Mouse (Mus musculus) midbrain, embryonic 10.5 days (tissue): ENCODE data around the gene Pheta2. TPM values are rescaled to one million over a fixed set of nuclear protein-coding genes. Genes with fewer than 3 reads are reported as not detected.

Experiments used
- DNase-seq: peaks from one replicate; pipeline ENCODE4 v3.0.0-alpha.2; 2017; ENCODE audit warnings: low spot score
- H3K27ac ChIP-seq: fragments of 300-500 bp; sonication (generic); replicated peaks from 2 replicates; pipeline ENCODE4 v1.5.1; 2016; ENCODE audit warnings: mild to moderate bottlenecking
- H3K27me3 ChIP-seq: fragments of 300-500 bp; sonication (generic); 2 replicates; pipeline ENCODE4 v1.6.1; 2016; ENCODE audit warnings: low read depth, mild to moderate bottlenecking; ENCODE audit not compliant: poor library complexity, severe bottlenecking
- H3K36me3 ChIP-seq: fragments of 300-500 bp; sonication (generic); 2 replicates; pipeline ENCODE4 v1.6.1; 2016; ENCODE audit warnings: mild to moderate bottlenecking, moderate library complexity
- H3K4me1 ChIP-seq: fragments of 300-500 bp; sonication (generic); 2 replicates; pipeline ENCODE4 v1.6.1; 2016
- H3K4me3 ChIP-seq: fragments of 300-500 bp; sonication (generic); 2 replicates; pipeline ENCODE4 v1.5.1; 2016; ENCODE audit warnings: mild to moderate bottlenecking, moderate library complexity
- H3K9me3 ChIP-seq: fragments of 300-500 bp; sonication (generic); replicated peaks from 2 replicates; pipeline ENCODE4 v1.6.1; 2016; ENCODE audit warnings: mild to moderate bottlenecking
- WGBS: fragments of 180-500 bp; shearing (Covaris S2); methylation state at CpG from one replicate; pipeline ENCODE4 v1.1.7; 2016; 5-methylcytosine and 5-hydroxymethylcytosine counted together
- polyA plus RNA-seq: library from polyadenylated mRNA; unstranded; fragments of >200 nt; fragmentation: Nextera tagmentation; extraction: Ambion mirVana; gene quantifications from 2 replicates; pipeline ENCODE4 v1.2.1, GENCODE M21; 2016

Gene Pheta2
- polyA plus RNA-seq, 1 experiment from 2014 or later: 4.2 TPM

DNA sequence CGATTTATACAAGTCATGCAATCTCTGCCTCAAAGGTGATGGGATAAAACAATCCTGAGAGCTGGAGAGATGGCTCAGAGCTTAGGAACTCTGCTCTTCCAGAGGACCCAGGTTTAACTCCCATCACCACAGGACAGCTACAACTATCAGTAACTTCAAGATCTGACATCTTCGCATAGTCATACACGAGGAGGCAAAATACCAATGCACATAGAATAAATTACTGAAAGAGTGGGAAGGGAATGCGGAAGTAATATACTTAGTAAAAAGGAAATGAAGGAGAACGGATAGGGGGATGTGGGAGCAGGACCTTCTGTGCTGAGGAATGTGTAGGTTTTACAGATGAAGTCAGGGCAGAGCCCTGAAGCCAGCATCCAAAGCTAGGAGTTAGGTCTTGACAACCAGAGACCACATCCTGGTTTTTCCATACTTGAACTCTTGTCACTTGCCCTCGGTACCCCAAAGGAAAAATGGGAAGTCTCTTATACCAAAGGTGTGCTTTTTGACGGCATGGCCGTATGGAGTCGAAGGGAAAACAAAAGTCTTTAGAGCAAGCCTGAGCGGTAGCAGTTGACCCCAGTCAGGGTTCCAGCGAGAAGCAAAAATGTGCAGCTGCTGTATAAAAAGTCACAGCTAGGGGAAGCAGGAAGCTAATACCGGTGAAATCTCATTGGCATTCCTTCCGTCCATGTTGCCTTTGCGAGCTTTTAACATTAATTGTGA, 8.0 kb downstream of the Pheta2 start:
- Histone ChIP-seq H3K36me3 (peaks cover 40% of the 10 kb centered on the region), H3K27ac (peak overlapping the region; percentile 95), H3K27me3 (peaks cover 7% of the 10 kb centered on the region; the same call in 1 of the 2 replicates), H3K4me3 (peak overlapping the region; percentile 80), H3K9me3 (no peaks in the 10 kb centered on the region), H3K4me1 (peaks cover 28% of the 10 kb centered on the region)
- 68% methylated on average over 14 of the region's 14 CpGs for WGBS
- DNase-seq: no peak

- DNase-seq: no peak
- Histone ChIP-seq H3K4me3 (peak overlapping the region; percentile 80), H3K36me3 (peaks cover 40% of the 10 kb centered on the region), H3K4me1 (peaks cover 32% of the 10 kb centered on the region), H3K27ac (no peak overlapping the region), H3K9me3 (no peaks in the 10 kb centered on the region), H3K27me3 (0 out of 2 replicates have a peak, but pooled peaks cover 1% of the 10 kb centered on the region)
- WGBS: 86% methylated on average over 4 of the region's 4 CpGs
Observed at GRCm38 (mm10) chr15:82347303-82347676, 8.5 kb downstream of the Pheta2 start.

GRCm38 (mm10) chr15:82347852-82348251, 9.1 kb downstream of the Pheta2 start:
- Histone ChIP-seq H3K9me3 (no peaks in the 10 kb centered on the region), H3K27me3 (no peaks in the 10 kb centered on the region), H3K36me3 (peaks cover 40% of the 10 kb centered on the region), H3K27ac (no peak overlapping the region), H3K4me1 (peaks cover 38% of the 10 kb centered on the region), H3K4me3 (no peak overlapping the region)
- WGBS: 91% methylated on average over 12 of the region's 12 CpGs
- DNase-seq: no peak

- no peak overlapping the region for H3K4me3 ChIP-seq
- 93% methylated on average over 8 of the region's 8 CpGs for WGBS
- H3K36me3 ChIP-seq: peaks cover 40% of the 10 kb centered on the region
- DNase-seq: no peak
- no peaks in the 10 kb centered on the region for H3K9me3 ChIP-seq
- H3K27me3 ChIP-seq: no peaks in the 10 kb centered on the region
- H3K4me1 ChIP-seq: peaks cover 44% of the 10 kb centered on the region
- no peak overlapping the region for H3K27ac ChIP-seq
Observed at GRCm38 (mm10) chr15:82348258-82348998, 9.7 kb downstream of the Pheta2 start.

- WGBS: 93% methylated on average over 2 of the region's 2 CpGs
- peaks cover 45% of the 10 kb centered on the region for H3K4me1 ChIP-seq
- peaks cover 40% of the 10 kb centered on the region for H3K36me3 ChIP-seq
- no peaks in the 10 kb centered on the region for H3K9me3 ChIP-seq
- DNase-seq: no peak
- H3K27me3 ChIP-seq: no peaks in the 10 kb centered on the region
- H3K4me3 ChIP-seq: no peak overlapping the region
- H3K27ac ChIP-seq: no peak overlapping the region
Observed at GRCm38 (mm10) chr15:82348999-82349341, 10.2 kb downstream of the Pheta2 start.

DNA sequence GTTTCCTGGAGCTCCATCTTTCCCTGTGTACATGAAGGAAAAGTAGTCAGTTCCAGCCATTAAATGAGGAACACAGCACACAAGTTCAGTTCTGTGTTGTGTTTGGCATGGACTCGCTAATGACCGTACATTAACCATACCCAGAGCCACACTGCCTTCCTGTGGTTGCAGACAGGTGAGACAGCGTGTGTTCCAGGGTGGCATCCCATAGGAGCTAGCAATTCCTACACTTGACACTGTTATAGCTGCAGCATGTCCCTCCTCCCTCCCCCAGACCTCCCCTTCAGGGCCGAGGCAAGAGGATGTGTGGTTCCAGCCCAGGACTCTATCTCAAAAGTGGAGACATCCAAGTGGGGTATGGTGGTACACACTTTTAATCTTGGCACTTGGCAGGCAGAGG, 11.6 kb downstream of the Pheta2 start:
- H3K9me3 ChIP-seq: no peaks in the 10 kb centered on the region
- 89% methylated on average over 4 of the region's 4 CpGs for WGBS
- H3K27me3 ChIP-seq: no peaks in the 10 kb centered on the region
- peaks cover 43% of the 10 kb centered on the region for H3K4me1 ChIP-seq
- H3K27ac ChIP-seq: no peak overlapping the region
- no peak overlapping the region for H3K4me3 ChIP-seq
- DNase-seq: no peak
- H3K36me3 ChIP-seq: peaks cover 40% of the 10 kb centered on the region

DNA sequence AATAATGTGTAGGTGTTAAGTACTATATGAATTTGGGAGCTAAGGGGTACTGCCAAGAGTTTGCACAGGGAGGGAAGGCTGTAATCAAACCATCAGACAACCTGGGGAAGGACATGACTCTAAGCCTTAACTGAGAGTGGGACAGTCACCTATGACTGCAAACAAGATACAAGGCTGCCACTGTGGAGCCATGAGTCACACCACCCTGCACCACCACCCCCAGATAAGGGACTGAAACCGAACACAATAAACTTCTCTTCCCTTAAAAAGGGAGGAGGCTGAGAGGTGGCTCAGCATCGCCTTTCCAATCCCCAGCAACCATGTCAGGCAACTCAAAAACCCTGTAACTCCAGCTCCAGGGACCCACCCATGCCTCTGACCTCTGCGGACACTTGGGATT, 12.7 kb downstream of the Pheta2 start:
- Histone ChIP-seq H3K27ac (no peak overlapping the region), H3K4me1 (peaks cover 41% of the 10 kb centered on the region), H3K27me3 (no peaks in the 10 kb centered on the region), H3K9me3 (no peaks in the 10 kb centered on the region), H3K4me3 (no peak overlapping the region), H3K36me3 (peaks cover 40% of the 10 kb centered on the region)
- 87% methylated on average over 3 of the region's 3 CpGs for WGBS
- no peak for DNase-seq

DNA sequence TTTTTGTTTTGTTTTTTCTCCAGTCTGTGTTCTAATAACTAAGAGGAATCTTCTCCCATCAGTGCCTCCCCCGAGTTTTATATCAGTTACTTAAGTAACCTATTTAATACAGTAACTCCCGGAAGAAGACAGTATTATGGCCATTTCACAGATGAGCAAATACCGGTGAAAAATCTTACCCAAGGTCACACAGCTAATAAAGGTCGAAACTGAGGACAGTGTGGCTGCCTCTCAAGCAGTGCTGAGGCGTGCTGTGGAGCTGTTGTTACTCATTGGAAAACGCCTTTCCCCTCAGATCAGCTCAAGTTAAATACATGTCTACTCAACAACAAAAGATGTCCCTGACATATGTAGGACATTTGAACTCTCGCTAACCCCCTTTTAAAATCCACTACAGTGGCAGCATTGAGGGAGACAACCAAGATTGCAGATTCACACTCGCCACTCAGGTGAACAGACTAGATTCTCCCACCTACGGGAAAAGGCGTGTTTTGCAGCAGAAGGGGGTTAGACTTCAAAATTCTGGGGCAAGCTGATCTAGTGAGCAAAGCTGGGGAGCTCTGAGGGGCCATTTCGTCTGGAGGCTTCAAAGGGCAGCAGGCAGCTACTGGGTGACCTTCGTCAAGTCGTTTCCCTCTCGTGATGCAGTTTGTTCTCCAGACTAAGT, 14.5 kb downstream of the Pheta2 start:
- Histone ChIP-seq H3K27ac (peak overlapping the region; percentile 97), H3K36me3 (peaks cover 30% of the 10 kb centered on the region), H3K27me3 (no peaks in the 10 kb centered on the region), H3K4me1 (peaks cover 26% of the 10 kb centered on the region), H3K9me3 (no peaks in the 10 kb centered on the region), H3K4me3 (peak overlapping the region; percentile 98)
- DNase-seq: peak; percentile 27
- 37% methylated on average over 14 of the region's 14 CpGs for WGBS

GRCm38 (mm10) chr15:82353745-82354113, 15.0 kb downstream of the Pheta2 start:
- Histone ChIP-seq H3K4me3 (peak overlapping the region; percentile 98), H3K36me3 (peaks cover 25% of the 10 kb centered on the region), H3K27ac (peak overlapping the region; percentile 97), H3K9me3 (no peaks in the 10 kb centered on the region), H3K27me3 (no peaks in the 10 kb centered on the region), H3K4me1 (peaks cover 27% of the 10 kb centered on the region)
- WGBS: under 1% methylated on average over 23 of the region's 23 CpGs
- DNase-seq: no peak

DNA sequence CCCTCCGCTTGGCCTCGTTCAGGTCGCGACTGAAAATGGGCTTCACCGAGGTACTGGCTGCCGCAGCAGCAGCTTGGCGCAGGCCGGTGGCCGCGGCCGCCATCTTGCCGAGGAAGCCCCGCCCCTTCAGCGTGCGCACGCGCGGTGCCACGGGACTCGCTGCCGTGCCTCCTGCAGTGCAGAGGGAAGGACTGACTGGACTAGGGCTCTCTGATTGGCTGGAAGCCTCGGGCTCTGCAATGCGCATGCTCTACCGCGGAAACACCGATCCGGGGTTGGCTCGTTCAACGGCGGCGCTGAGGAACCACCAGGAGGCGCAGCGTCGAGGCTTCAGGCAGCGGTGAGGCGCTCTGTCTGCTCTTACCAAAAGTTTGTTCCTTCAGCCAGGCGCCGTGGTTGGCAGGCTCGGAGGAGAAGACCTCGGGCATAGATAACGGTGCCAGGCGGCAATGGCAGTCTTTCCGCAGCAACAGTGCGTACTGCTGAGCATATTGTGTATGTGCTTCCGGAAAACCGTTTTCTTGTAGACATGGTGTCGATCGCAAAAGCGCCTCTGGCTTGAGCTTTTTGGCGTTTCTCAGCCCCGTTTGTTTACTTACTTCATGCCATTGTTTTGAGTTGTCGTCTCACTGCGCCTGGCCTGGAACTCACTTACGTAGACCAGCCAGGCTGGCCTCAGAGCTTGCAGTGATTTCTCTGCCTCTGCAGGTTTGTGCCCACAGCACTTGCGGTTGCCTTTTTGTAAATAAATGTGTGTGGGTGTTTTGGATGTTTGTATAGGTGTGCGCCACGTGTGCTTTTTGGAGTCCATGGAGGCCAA, 15.6 kb downstream of the Pheta2 start, which contains the start of gene Ndufa6:
TSS of gene Ndufa6 (minus strand) at position 197 of the 820 bp plus-strand sequence.
- peaks cover 19% of the 10 kb centered on the region for H3K36me3 ChIP-seq
- peak within 1 kb of the TSS; percentile 97 for H3K27ac ChIP-seq
- peaks cover 30% of the 10 kb centered on the region for H3K4me1 ChIP-seq
- peak; percentile 99 for DNase-seq
- WGBS: 2% methylated on average over 57 of the region's 57 CpGs
- H3K9me3 ChIP-seq: no peaks in the 10 kb centered on the region
- peak within 1 kb of the TSS; percentile 98 for H3K4me3 ChIP-seq
- no peaks in the 10 kb centered on the region for H3K27me3 ChIP-seq

GRCm38 (mm10) chr15:82358431-82359260, 19.9 kb downstream of the Pheta2 start:
- Histone ChIP-seq H3K27me3 (no peaks in the 10 kb centered on the region), H3K4me1 (peaks cover 9% of the 10 kb centered on the region), H3K27ac (0 out of 2 replicates have a peak overlapping the region, but pooled peaks have one; percentile 29), H3K36me3 (no peaks in the 10 kb centered on the region), H3K9me3 (no peaks in the 10 kb centered on the region), H3K4me3 (no peak overlapping the region)
- DNase-seq: peak; percentile 12
- 70% methylated on average over 22 of the region's 22 CpGs for WGBS
